Mouse (Mus musculus) cerebellum, adult 2 months (tissue): ENCODE measurements around the gene Fen1.

Source experiments
- CTCF ChIP-seq: fragments of 200-500 bp; IDR thresholded peaks from 2 replicates; pipeline ENCODE4 v1.5.1; 2011; ENCODE audit warnings: low read depth, mild to moderate bottlenecking, control low read depth, low read length, moderate library complexity, borderline replicate concordance; ENCODE audit not compliant: insufficient read depth
- POLR2A ChIP-seq: fragments of 200-500 bp; IDR thresholded peaks from 2 replicates; pipeline ENCODE4 v1.6.1; 2011; ENCODE audit warnings: low read length, control low read depth, borderline replicate concordance; ENCODE audit not compliant: insufficient read depth

DNA sequence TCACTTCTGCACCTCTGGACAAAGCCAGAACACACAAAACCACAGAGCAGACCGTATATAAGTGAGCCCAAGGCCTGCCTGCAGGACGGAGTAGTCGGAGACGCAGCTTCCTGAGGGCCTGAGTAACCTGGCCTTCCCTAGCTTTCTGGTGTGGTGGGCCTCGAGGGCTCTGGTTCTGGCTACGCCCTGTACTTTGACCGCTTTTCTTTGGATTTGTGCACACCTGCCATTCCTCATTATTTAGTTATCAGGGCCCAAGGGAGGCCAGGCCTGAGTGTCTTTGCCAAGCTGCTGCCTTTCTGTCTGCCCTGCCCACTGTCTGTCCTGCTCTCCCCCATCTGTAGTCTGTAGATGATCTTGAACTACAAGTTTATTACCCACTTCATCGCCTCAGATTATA, 14.0 kb downstream of the Fen1 start:
- no peak for TF ChIP-seq CTCF
- TF ChIP-seq POLR2A = no peak
